Mouse (Mus musculus) NIH3T3 (cell line): ENCODE data around the gene Ufc1.
"Not testable (repeated sequence)": the region's sequence is repeated elsewhere in the genome, so short reads cannot be mapped to it uniquely, and the experiment has no call there.

ENCODE experiments used
- DNase-seq: peaks from one replicate; pipeline ENCODE4 v3.0.0-alpha.2; 2012; ENCODE audit warnings: low read depth

Gene Ufc1

DNA sequence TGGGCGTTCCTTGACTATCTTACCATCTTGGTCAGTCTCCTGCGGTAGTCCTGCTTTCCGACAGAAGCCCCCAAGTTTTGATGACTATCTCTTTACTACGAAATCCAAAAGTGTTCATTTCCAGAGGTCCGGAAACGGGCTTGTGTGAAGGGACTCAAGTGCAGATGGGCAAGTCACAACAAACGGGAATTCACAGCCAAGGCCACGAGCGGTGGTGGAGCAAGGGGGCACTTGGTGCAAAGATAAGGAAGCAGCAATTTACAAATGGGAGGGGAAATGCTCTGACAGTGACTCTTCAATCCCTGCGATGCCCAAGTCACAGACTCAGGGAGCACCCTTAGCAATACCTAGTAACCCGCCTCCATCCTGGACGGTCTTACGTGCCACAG lies 47.4 kb downstream of the Ufc1 start:
- no peak for DNase-seq

- peak; percentile 99 for DNase-seq
Observed at GRCm38 (mm10) chr1:171246709-171247452, 47.9 kb downstream of the Ufc1 start.

GRCm38 (mm10) chr1:171245353-171245752 lies 49.5 kb downstream of the Ufc1 start:
- peak; percentile 41 for DNase-seq

DNA sequence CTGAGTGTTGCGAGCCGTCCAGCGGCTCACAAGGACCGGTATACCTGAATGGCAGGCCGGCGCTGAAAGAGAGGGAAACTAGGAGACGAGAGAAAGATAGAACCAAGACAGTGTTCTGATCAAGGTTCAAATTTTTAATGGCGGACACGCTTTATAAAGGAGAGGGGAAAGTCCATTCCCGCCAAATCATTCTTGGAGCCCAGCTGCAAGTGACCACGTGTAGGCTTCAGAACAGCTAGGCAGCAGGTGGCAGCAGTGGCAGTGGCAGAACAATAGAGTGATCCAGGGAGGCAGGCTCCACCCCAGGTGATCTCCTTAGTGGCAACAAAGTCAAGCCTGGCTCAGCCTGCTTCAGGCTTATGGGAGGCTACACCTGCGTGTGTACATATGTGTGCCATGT lies 52.9 kb downstream of the Ufc1 start:
- not testable (repeated sequence) for DNase-seq

DNA sequence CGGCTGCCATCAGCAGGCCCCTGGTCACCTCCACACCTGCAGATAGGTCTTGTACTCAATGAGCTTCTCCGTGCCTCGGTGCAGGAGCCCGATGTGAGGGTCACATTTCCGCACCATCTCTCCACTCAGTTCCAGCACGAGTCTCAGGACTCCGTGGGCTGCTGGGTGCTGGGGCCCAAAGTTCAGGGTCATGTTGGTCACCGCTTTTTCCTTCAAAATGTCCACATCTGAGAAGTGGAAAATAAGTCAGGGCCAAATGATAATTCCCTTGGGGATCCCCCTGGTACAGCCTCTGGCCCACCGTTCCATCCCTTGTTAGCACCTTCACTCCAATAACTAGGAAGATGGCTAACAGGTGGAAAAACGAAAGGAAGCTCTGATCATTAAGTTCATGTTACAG lies 53.9 kb downstream of the Ufc1 start:
- no peak for DNase-seq

- no peak for DNase-seq
Observed at GRCm38 (mm10) chr1:171239992-171240744, 54.7 kb downstream of the Ufc1 start.
